Mouse (Mus musculus) liver, embryonic 16.5 days (tissue): ENCODE measurements around the gene Ackr2. TPM values are rescaled to one million over a fixed set of nuclear protein-coding genes. Genes with fewer than 3 reads are reported as not detected.

Source experiments
- ATAC-seq: fragments of 200-750 bp; cut with Nextera tagmentation; 2 replicates; pipeline ENCODE4 v1.8.0; 2017; ENCODE audit warnings: low read depth, mild to moderate bottlenecking, moderate number of reproducible peaks, moderate library complexity
- H3K27ac ChIP-seq: fragments of 300-500 bp; sonication (generic); 2 replicates; pipeline ENCODE4 v1.5.1; 2014; ENCODE audit warnings: mild to moderate bottlenecking, low read length
- H3K27me3 ChIP-seq: fragments of 300-500 bp; sonication (generic); 2 replicates; pipeline ENCODE4 v1.6.1; 2014; ENCODE audit warnings: low read depth, low read length, mixed read lengths; ENCODE audit not compliant: control insufficient read depth, insufficient read depth
- H3K36me3 ChIP-seq: fragments of 300-500 bp; sonication (generic); 2 replicates; pipeline ENCODE4 v1.6.1; 2014; ENCODE audit warnings: mild to moderate bottlenecking; ENCODE audit not compliant: control insufficient read depth, insufficient read depth
- H3K4me1 ChIP-seq: fragments of 300-500 bp; sonication (generic); 2 replicates; pipeline ENCODE4 v1.6.1; 2014; ENCODE audit warnings: low read depth, low read length, mixed read lengths; ENCODE audit not compliant: control insufficient read depth
- H3K4me2 ChIP-seq: fragments of 300-500 bp; sonication (generic); 2 replicates; pipeline ENCODE4 v1.6.1; 2014; ENCODE audit warnings: low read depth, low read length, mixed read lengths
- H3K4me3 ChIP-seq: fragments of 300-500 bp; sonication (generic); 2 replicates; pipeline ENCODE4 v1.5.1; 2014; ENCODE audit warnings: low read depth, mild to moderate bottlenecking, low read length
- H3K9ac ChIP-seq: fragments of 300-500 bp; sonication (generic); 2 replicates; pipeline ENCODE4 v1.6.1; 2014; ENCODE audit warnings: low read depth, low read length
- H3K9me3 ChIP-seq: fragments of 300-500 bp; sonication (generic); replicated peaks from 2 replicates; pipeline ENCODE4 v1.6.1; 2016; ENCODE audit warnings: low read length; ENCODE audit not compliant: control insufficient read depth
- WGBS: fragments of 180-500 bp; shearing (Covaris S2); extraction: QIAGEN DNeasy Blood & Tissue Kit; methylation state at CpG from one replicate; pipeline ENCODE4 v1.1.7; 2014; ENCODE audit not compliant: insufficient replicate concordance; 5-methylcytosine and 5-hydroxymethylcytosine counted together
- polyA plus RNA-seq: library from polyadenylated mRNA; unstranded; fragments of >200 nt; fragmentation: Nextera tagmentation; extraction: Ambion mirVana; gene quantifications from 2 replicates; pipeline ENCODE4 v1.2.1, GENCODE M21; 2015

Gene Ackr2
- polyA plus RNA-seq, 1 experiment from 2014 or later = 0.72 TPM

GRCm38 (mm10) chr9:121881301-121881700 is 16.9 kb upstream of the Ackr2 start:
- Histone ChIP-seq H3K27me3 (no peaks in the 10 kb centered on the region), H3K4me3 (no peak overlapping the region), H3K9me3 (no peaks in the 10 kb centered on the region), H3K4me1 (peaks cover 2% of the 10 kb centered on the region; the same call in 1 of the 2 replicates), H3K27ac (no peak overlapping the region), H3K9ac (no peak overlapping the region), H3K4me2 (no peak overlapping the region; the same call in 1 of the 2 replicates), H3K36me3 (no peaks in the 10 kb centered on the region)
- ATAC-seq = no peak
- 53% methylated on average over 6 of the region's 6 CpGs for WGBS

GRCm38 (mm10) chr9:121882015-121882457 is 16.1 kb upstream of the Ackr2 start:
- no peak overlapping the region for H3K4me3 ChIP-seq
- 10% methylated on average over 7 of the region's 7 CpGs for WGBS
- 0 out of 2 replicates have a peak overlapping the region, but pooled peaks have one; percentile 14 for H3K27ac ChIP-seq
- no peak overlapping the region for H3K4me2 ChIP-seq
- no peak overlapping the region for H3K9ac ChIP-seq
- no peaks in the 10 kb centered on the region for H3K27me3 ChIP-seq
- peak; percentile 47 for ATAC-seq
- peaks cover 2% of the 10 kb centered on the region; the same call in 1 of the 2 replicates for H3K4me1 ChIP-seq
- H3K9me3 ChIP-seq = no peaks in the 10 kb centered on the region
- no peaks in the 10 kb centered on the region for H3K36me3 ChIP-seq

- H3K4me3 ChIP-seq = no peak overlapping the region
- WGBS = 57% methylated on average over 4 of the region's 4 CpGs
- no peaks in the 10 kb centered on the region for H3K36me3 ChIP-seq
- H3K4me1 ChIP-seq = no peaks in the 10 kb centered on the region; the same call in 1 of the 2 replicates
- no peak for ATAC-seq
- no peak overlapping the region for H3K9ac ChIP-seq
- H3K4me2 ChIP-seq = no peak overlapping the region
- no peak overlapping the region for H3K27ac ChIP-seq
- no peaks in the 10 kb centered on the region for H3K9me3 ChIP-seq
- H3K27me3 ChIP-seq = no peaks in the 10 kb centered on the region
Observed at GRCm38 (mm10) chr9:121889927-121890440, 8.2 kb upstream of the Ackr2 start.

- ATAC-seq = peak; percentile 65
- Histone ChIP-seq H3K9ac (no peak overlapping the region), H3K27ac (no peak overlapping the region), H3K4me1 (no peaks in the 10 kb centered on the region; the same call in 1 of the 2 replicates), H3K27me3 (no peaks in the 10 kb centered on the region), H3K4me3 (no peak overlapping the region), H3K4me2 (no peak overlapping the region), H3K36me3 (no peaks in the 10 kb centered on the region), H3K9me3 (no peaks in the 10 kb centered on the region)
- 17% methylated on average over 18 of the region's 18 CpGs for WGBS
Observed at GRCm38 (mm10) chr9:121890441-121890941, 7.7 kb upstream of the Ackr2 start.

GRCm38 (mm10) chr9:121891301-121891700 is 6.9 kb upstream of the Ackr2 start:
- no peaks in the 10 kb centered on the region; the same call in 1 of the 2 replicates for H3K4me1 ChIP-seq
- ATAC-seq = no peak
- H3K9me3 ChIP-seq = no peaks in the 10 kb centered on the region
- H3K4me3 ChIP-seq = no peak overlapping the region
- no peak overlapping the region for H3K4me2 ChIP-seq
- 68% methylated on average over 9 of the region's 9 CpGs for WGBS
- no peaks in the 10 kb centered on the region for H3K36me3 ChIP-seq
- no peak overlapping the region for H3K27ac ChIP-seq
- H3K9ac ChIP-seq = no peak overlapping the region
- H3K27me3 ChIP-seq = no peaks in the 10 kb centered on the region

GRCm38 (mm10) chr9:121892057-121892687 is 6.0 kb upstream of the Ackr2 start:
- Histone ChIP-seq H3K4me1 (no peaks in the 10 kb centered on the region; the same call in 1 of the 2 replicates), H3K36me3 (no peaks in the 10 kb centered on the region), H3K4me3 (no peak overlapping the region), H3K4me2 (no peak overlapping the region), H3K27ac (no peak overlapping the region), H3K27me3 (no peaks in the 10 kb centered on the region), H3K9ac (no peak overlapping the region), H3K9me3 (no peaks in the 10 kb centered on the region)
- 67% methylated on average over 12 of the region's 12 CpGs for WGBS
- ATAC-seq = no peak

GRCm38 (mm10) chr9:121894447-121894846 is 3.7 kb upstream of the Ackr2 start:
- Histone ChIP-seq H3K9me3 (no peaks in the 10 kb centered on the region), H3K4me3 (no peak overlapping the region), H3K4me2 (no peak overlapping the region), H3K27me3 (no peaks in the 10 kb centered on the region), H3K4me1 (no peaks in the 10 kb centered on the region; the same call in 1 of the 2 replicates), H3K9ac (no peak overlapping the region), H3K36me3 (no peaks in the 10 kb centered on the region), H3K27ac (no peak overlapping the region)
- ATAC-seq = no peak
- 74% methylated on average over 7 of the region's 7 CpGs for WGBS

GRCm38 (mm10) chr9:121895392-121895993 is 2.7 kb upstream of the Ackr2 start:
- no peak overlapping the region for H3K27ac ChIP-seq
- H3K4me3 ChIP-seq = no peak overlapping the region
- H3K36me3 ChIP-seq = no peaks in the 10 kb centered on the region
- no peak for ATAC-seq
- H3K4me1 ChIP-seq = no peaks in the 10 kb centered on the region
- no peak overlapping the region for H3K9ac ChIP-seq
- no peaks in the 10 kb centered on the region for H3K27me3 ChIP-seq
- H3K4me2 ChIP-seq = no peak overlapping the region
- H3K9me3 ChIP-seq = no peaks in the 10 kb centered on the region
- 44% methylated on average over 7 of the region's 7 CpGs for WGBS

GRCm38 (mm10) chr9:121896820-121897219 is 1.3 kb upstream of the Ackr2 start:
- Histone ChIP-seq H3K4me3 (no peak overlapping the region), H3K36me3 (no peaks in the 10 kb centered on the region), H3K27me3 (no peaks in the 10 kb centered on the region), H3K4me2 (no peak overlapping the region), H3K9me3 (no peaks in the 10 kb centered on the region), H3K9ac (no peak overlapping the region), H3K4me1 (no peaks in the 10 kb centered on the region; the same call in 1 of the 2 replicates), H3K27ac (no peak overlapping the region)
- ATAC-seq = no peak
- 50% methylated on average over 4 of the region's 4 CpGs for WGBS
